Mouse (Mus musculus) heart, adult 11 months (tissue): ENCODE results near the gene Dgki.

Experiments
- DNase-seq: peaks from one replicate; pipeline ENCODE4 v3.0.0; 2022

Gene Dgki

DNA sequence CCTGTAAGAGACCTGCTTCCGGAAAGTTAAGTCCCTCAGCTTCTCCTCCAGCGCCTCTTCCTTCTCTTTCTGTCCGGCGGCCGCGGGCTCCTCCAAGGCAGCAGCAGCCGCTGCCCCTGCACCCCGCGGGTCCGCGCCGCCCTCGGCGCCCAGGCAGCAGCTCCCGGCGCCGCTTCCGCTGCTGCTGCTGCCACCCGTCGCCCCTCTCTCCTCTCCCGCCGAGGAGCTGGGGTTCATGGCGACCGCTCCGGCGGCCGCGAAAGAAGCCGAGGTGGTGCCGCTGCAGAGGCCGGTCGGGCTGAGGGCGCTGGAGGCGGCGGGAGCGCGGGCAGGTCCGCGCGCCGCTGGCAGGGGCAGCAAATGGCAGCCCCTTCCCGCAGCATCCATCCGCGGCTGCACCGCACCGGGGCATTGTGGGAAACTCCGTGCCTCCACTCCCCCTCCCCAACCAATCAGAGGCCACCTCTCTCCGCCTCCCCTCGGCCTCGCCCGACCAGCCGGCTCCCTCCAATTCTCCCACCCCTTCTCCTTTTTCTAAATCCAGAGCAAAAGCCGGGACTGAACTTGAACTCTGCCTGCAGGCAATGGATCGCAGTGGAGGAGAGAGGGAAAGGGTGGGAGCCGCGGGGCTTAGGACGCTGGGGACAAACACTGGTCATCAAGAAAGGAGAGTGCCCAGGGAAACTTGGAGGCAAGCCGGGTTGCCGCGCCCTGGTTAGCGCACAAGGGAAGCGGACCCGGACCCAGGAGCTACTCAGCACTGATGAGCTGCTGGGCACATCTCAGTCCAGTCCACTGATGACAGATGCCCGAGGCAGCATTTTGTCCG is at the start of gene Dgki:
Gene Dgki (minus strand): TSS at position 623 of the 829 bp plus-strand sequence.
- peak; percentile 87 for DNase-seq

DNA sequence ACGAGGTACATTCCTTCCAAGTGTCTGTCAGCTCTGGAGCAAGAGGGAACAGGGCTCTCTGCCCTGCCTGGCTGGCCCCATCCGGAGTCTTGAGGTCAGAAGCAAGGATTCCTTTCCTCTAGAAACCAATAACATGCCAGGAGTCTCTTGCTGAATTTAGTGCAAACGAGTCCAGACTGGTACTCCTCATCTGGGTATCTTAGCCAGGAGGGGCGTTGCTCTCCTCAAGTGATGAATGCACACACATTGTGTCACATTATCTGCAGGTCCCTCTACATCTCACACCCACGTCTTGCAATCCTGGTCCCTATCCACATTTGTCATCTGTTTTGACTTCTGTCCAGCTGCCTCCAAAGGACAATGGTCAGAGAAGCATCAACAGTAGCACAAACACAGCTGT is 47.6 kb upstream of the Dgki start:
- peak; percentile 89 for DNase-seq

DNA sequence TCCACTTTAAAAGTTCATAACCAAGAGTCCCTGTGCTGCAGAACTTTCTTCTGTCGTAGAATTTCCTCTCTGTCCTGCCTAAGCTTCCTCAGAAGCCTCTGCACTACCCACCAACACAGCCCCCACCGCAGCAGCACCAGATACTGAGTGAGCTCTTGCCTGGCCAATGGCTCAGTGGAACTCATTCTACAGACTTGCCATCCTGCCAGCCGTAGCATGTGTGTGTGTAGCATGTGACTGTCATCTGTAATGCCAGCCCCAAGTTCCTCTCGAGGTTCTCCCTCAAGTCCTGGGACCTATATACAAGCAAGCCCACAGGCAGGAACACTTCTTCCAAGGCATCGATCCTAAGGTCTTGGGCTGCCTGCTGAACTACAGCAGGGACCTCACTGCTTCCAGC is 38.1 kb upstream of the Dgki start:
- peak; percentile 55 for DNase-seq

DNA sequence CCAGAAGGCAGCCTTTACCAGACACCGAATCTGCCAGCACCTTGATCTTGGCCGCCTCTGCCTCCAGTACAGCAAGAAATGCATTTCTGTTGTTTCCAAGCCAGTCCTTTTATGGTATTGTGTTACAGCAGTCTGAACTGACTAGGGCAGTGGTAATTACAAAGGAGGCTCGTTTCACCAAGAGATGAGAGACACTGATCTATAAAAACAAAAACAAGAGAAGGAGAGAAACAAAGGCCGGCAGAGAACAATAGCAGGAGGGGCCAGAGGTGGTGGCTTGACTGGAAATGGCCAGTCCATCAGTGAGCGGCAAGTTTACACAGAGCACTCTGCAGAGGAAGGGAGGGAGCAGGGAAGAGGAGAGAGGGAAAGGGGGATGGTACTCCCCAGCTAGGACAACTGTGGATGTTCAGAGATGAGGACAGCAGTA is 36.9 kb upstream of the Dgki start:
- DNase-seq: peak; percentile 81

GRCm38 (mm10) chr6:37336381-37336780 is 36.4 kb upstream of the Dgki start:
- DNase-seq: no peak

- DNase-seq: peak; percentile 59
Observed at GRCm38 (mm10) chr6:37332846-37333245, 32.9 kb upstream of the Dgki start.

- peak; percentile 87 for DNase-seq
Observed at GRCm38 (mm10) chr6:37329901-37330864, 30.2 kb upstream of the Dgki start.

GRCm38 (mm10) chr6:37329376-37329775 is 29.4 kb upstream of the Dgki start:
- DNase-seq: peak; percentile 68

DNA sequence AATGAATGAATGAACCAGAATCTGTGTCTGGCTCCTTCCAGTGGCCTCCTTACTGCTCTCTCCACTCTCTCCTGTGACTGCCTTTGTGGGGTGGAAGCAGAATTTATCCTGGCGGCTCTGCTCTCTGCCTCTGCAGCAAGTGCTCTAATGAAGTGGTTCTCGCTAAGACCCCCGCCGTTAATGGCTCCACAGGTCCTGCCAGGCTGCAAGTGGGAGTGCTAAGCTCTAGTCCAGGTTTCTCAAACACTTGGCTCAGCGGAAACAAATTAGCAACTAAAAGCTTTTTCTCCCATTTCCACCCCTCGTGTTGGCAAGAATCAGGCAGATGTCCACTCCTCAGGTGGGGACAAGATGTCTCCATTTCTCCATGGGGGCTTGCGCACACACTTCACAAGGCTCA is 28.7 kb upstream of the Dgki start:
- DNase-seq: peak; percentile 39

- DNase-seq: peak; percentile 74
Observed at GRCm38 (mm10) chr6:37327519-37327918, 27.5 kb upstream of the Dgki start.

DNA sequence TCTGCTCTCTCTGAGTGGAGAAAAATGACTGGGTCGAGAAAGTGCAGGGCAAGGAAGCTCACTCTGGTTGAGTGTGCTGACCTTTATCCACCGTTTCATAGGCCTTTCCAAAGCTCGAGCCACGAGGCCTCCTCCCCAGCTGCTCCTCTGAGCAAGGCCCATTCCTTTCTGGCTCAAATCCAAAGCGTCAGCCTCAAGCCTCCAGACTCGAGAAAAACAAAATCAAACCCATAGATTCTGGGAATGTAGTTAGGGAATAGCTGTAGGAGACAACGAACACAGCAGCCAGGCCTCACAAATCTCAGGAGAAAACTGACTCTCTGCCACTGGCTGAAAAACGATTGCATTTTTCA is 26.6 kb upstream of the Dgki start:
- peak; percentile 90 for DNase-seq

DNA sequence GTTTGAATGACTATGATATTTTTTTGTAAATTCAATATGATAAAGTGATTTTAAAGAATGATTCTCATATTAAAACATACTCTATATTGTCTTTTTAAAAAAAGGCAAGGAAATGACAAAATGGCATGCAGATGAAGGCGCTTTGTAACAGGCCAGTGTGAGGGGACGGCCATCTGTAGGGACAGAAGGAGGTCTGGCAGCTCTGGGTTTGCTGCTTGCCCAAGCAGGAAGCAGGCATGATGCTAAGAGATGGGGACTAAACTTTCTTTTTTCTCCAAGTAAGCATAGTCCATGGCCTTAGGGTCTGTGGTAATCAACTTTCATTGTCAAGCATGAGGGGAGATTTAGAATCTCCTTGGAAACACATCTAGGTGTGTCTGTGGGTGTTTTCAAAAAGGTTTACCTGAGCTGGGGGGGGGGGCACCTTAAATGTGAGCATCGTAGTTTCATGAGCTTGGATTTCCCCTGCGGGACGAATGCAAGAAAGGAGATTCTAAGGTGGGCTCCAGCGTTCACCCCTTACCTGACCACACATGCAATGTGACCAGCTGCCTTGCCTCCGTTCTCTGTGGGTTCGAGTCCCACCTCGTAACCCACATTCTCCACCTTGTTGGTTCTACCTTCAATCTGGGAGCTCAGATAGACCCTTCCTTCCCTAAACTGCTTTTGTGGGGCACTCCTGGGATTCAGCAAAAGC is 26.1 kb upstream of the Dgki start:
- DNase-seq: peak; percentile 80

- DNase-seq: peak; percentile 51
Observed at GRCm38 (mm10) chr6:37325076-37325475, 25.1 kb upstream of the Dgki start.

DNA sequence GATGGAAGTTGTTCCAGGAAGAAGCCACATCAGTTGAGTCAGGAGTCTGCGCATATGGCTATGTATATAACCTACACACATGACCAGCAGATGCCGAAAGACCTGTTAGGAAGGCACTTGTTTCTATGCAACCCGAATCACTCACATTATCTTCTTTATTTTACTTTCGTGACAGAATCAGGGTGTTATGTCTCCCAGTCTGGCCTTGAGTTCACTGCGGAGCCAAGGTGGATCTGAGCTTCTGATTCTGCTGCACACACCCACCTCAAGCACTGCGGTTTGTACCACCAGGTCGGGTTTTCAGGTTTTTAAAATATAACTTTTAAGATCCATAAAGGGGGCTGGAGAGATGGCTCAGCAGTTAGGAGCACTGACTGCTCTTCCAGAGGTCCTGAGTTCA is 22.7 kb upstream of the Dgki start:
- DNase-seq: peak; percentile 69

GRCm38 (mm10) chr6:37322088-37322487 is 22.1 kb upstream of the Dgki start:
- DNase-seq: peak; percentile 75

GRCm38 (mm10) chr6:37317904-37318303 is 17.9 kb upstream of the Dgki start:
- DNase-seq: peak; percentile 36

- DNase-seq: no peak
Observed at GRCm38 (mm10) chr6:37315440-37315839, 15.5 kb upstream of the Dgki start.

GRCm38 (mm10) chr6:37310601-37311000 is 10.6 kb upstream of the Dgki start:
- DNase-seq: peak; percentile 45

DNA sequence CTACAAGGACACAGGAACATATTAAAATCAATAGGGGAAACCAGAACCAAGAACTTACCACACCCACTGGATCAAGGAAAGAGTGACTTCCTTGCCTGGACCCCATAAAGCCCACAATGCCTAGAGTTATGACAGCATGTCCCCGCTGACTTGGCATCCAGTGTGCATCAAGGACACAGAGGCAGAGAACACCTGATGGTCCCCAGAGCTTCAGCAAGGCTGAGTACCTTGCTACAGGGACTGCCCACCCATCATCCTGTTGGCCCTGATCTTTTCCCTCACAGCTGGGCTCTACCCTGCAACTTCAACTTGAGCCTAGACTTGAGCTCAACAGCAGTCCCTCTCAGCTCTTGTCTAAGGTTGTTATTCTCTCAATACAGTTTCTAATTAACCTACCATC is 6.6 kb upstream of the Dgki start:
- DNase-seq: peak; percentile 62

- peak; percentile 55 for DNase-seq
Observed at GRCm38 (mm10) chr6:37300492-37300891, 508 bp upstream of the Dgki start.

- DNase-seq: peak; percentile 61
Observed at GRCm38 (mm10) chr6:37298982-37299381, 1.0 kb downstream of the Dgki start.

GRCm38 (mm10) chr6:37297744-37298482 is 2.1 kb downstream of the Dgki start:
- peak; percentile 43 for DNase-seq
